Mouse (Mus musculus): ENCODE measurements around the gene Klk15.
"Not testable (repeated sequence)": the region's sequence is repeated elsewhere in the genome, so short reads cannot be mapped to it uniquely, and the experiment has no call there.

The Klk15 gene

DNA sequence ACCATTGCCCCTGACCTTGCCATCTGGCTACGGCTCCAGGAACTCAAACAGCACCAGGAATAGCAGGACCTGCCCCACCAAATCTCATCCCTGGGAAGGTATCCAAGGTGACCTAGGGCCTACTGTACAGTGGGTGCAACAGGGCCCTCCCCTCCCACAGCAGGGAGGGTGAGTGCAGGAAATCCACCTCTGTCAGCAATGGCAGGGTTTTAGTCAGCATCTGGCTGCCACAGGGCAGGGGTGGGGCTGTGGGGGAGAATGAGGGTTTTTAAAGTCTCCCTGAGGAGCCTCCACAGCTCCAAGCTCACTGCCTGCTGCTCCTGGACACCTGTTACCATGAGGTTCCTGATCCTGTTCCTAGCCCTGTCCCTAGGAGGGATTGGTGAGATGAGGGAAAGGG lies 42.2 kb downstream of the Klk15 start, which contains the start of gene Klk1b9:
Klk1b9 (plus strand) TSS at position 301 of the 400 bp plus-strand sequence.
- DNase-seq (ENCODE audit: low read depth, low spot score): not testable (repeated sequence)

DNA sequence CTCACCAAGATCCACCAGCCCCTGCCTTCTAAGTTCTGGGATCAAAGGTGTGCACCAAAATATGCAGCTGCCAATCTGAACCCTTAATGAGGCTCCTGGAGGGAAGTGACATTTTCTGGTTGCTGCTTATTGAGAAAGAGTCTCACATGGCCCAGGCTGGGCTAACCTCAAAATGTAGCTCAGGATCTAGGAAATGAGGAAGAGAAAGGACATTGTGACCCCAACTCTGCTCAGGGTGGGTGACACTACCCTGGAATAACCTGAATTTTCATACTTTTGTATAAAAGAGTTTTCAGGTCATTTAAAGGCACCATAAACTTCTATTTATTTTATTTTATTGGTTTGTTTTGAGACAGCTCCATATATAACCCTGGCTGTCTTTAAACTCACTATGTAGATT lies 52.1 kb downstream of the Klk15 start:
- no peak for DNase-seq (ENCODE audit: low read depth, low spot score)

All from CD4-positive helper T cell, adult 2 months (primary cell).